Mouse (Mus musculus) forebrain, embryonic 15.5 days (tissue): ENCODE data around the gene Gpr161. TPM values are rescaled to one million over a fixed set of nuclear protein-coding genes. Genes with fewer than 3 reads are reported as not detected.

Source experiments
- ATAC-seq: fragments of 200-750 bp; cut with Nextera tagmentation; replicated peaks from 2 replicates; pipeline ENCODE4 v1.8.0; 2017; ENCODE audit warnings: mild to moderate bottlenecking, moderate TSS enrichment, moderate library complexity
- H3K27ac ChIP-seq: fragments of 300-500 bp; sonication (generic); replicated peaks from 2 replicates; pipeline ENCODE4 v1.5.1; 2015; ENCODE audit warnings: mild to moderate bottlenecking, inconsistent platforms
- H3K27me3 ChIP-seq: fragments of 300-500 bp; sonication (generic); 2 replicates; pipeline ENCODE4 v1.6.1; 2015; ENCODE audit warnings: inconsistent platforms
- H3K36me3 ChIP-seq: fragments of 300-500 bp; sonication (generic); 2 replicates; pipeline ENCODE4 v1.6.1; 2015; ENCODE audit warnings: mild to moderate bottlenecking, inconsistent platforms
- H3K4me1 ChIP-seq: fragments of 300-500 bp; sonication (generic); 2 replicates; pipeline ENCODE4 v1.6.1; 2015; ENCODE audit warnings: inconsistent platforms
- H3K4me2 ChIP-seq: fragments of 300-500 bp; sonication (generic); replicated peaks from 2 replicates; pipeline ENCODE4 v1.6.1; 2015; ENCODE audit warnings: mild to moderate bottlenecking, inconsistent platforms
- H3K4me3 ChIP-seq: fragments of 300-500 bp; sonication (generic); 2 replicates; pipeline ENCODE4 v1.5.1; 2015; ENCODE audit warnings: mild to moderate bottlenecking, inconsistent platforms
- H3K9ac ChIP-seq: fragments of 300-500 bp; sonication (generic); replicated peaks from 2 replicates; pipeline ENCODE4 v1.6.1; 2015; ENCODE audit warnings: mild to moderate bottlenecking, inconsistent platforms
- H3K9me3 ChIP-seq: fragments of 300-500 bp; sonication (generic); 2 replicates; pipeline ENCODE4 v1.6.1; 2016; ENCODE audit warnings: inconsistent platforms
- WGBS: fragments of 180-500 bp; shearing (Covaris S2); methylation state at CpG from one replicate; pipeline ENCODE4 v1.1.7; 2015; ENCODE audit warnings: mixed read lengths; 5-methylcytosine and 5-hydroxymethylcytosine counted together
- polyA plus RNA-seq: library from polyadenylated mRNA; unstranded; fragments of >200 nt; fragmentation: Nextera tagmentation; extraction: Ambion mirVana; gene quantifications from 2 replicates; pipeline ENCODE4 v1.2.1, GENCODE M21; 2015

Gpr161 gene
- polyA plus RNA-seq, 1 experiment from 2014 or later = 4.3 TPM

- peaks cover 48% of the 10 kb centered on the region for H3K4me1 ChIP-seq
- WGBS = 53% methylated on average over 7 of the region's 7 CpGs
- H3K27me3 ChIP-seq = no peaks in the 10 kb centered on the region
- H3K9ac ChIP-seq = peak overlapping the region; percentile 95; the same call in 1 of the 2 replicates
- H3K4me2 ChIP-seq = peak overlapping the region; percentile 75
- no peak for ATAC-seq
- H3K36me3 ChIP-seq = no peaks in the 10 kb centered on the region
- H3K9me3 ChIP-seq = no peaks in the 10 kb centered on the region
- H3K4me3 ChIP-seq = peak overlapping the region; percentile 90
- no peak overlapping the region for H3K27ac ChIP-seq
These were observed 11.5 kb upstream of the Gpr161 start for GRCm38 (mm10) chr1:165284096-165284495.

GRCm38 (mm10) chr1:165288165-165288564, 7.4 kb upstream of the Gpr161 start:
- ATAC-seq = no peak
- H3K4me2 ChIP-seq = no peak overlapping the region
- peaks cover 25% of the 10 kb centered on the region for H3K4me1 ChIP-seq
- H3K4me3 ChIP-seq = no peak overlapping the region
- 86% methylated on average over 9 of the region's 9 CpGs for WGBS
- H3K27ac ChIP-seq = no peak overlapping the region
- peaks cover 2% of the 10 kb centered on the region; the same call in 1 of the 2 replicates for H3K36me3 ChIP-seq
- H3K9me3 ChIP-seq = no peaks in the 10 kb centered on the region
- H3K9ac ChIP-seq = no peak overlapping the region
- H3K27me3 ChIP-seq = no peaks in the 10 kb centered on the region

- no peak overlapping the region for H3K4me2 ChIP-seq
- no peak overlapping the region for H3K9ac ChIP-seq
- no peak for ATAC-seq
- H3K9me3 ChIP-seq = no peaks in the 10 kb centered on the region
- no peaks in the 10 kb centered on the region for H3K27me3 ChIP-seq
- H3K4me3 ChIP-seq = no peak overlapping the region
- H3K36me3 ChIP-seq = peaks cover 8% of the 10 kb centered on the region; the same call in 1 of the 2 replicates
- peaks cover 11% of the 10 kb centered on the region for H3K4me1 ChIP-seq
- H3K27ac ChIP-seq = no peak overlapping the region
- 88% methylated on average over 4 of the region's 4 CpGs for WGBS
These were observed 5.8 kb upstream of the Gpr161 start for GRCm38 (mm10) chr1:165289831-165290230.

- ATAC-seq = no peak
- 89% methylated on average over 6 of the region's 6 CpGs for WGBS
- H3K9me3 ChIP-seq = no peaks in the 10 kb centered on the region
- peaks cover 17% of the 10 kb centered on the region for H3K36me3 ChIP-seq
- H3K4me1 ChIP-seq = no peaks in the 10 kb centered on the region
- no peak overlapping the region for H3K27ac ChIP-seq
- H3K4me3 ChIP-seq = no peak overlapping the region
- H3K27me3 ChIP-seq = no peaks in the 10 kb centered on the region
- H3K9ac ChIP-seq = no peak overlapping the region
- no peak overlapping the region for H3K4me2 ChIP-seq
These were observed 4.0 kb upstream of the Gpr161 start for GRCm38 (mm10) chr1:165291606-165292005.

GRCm38 (mm10) chr1:165301108-165301507, 5.5 kb downstream of the Gpr161 start:
- no peak; the same call in 1 of the 2 replicates for ATAC-seq
- Histone ChIP-seq H3K27me3 (no peaks in the 10 kb centered on the region), H3K9ac (no peak overlapping the region), H3K9me3 (no peaks in the 10 kb centered on the region), H3K4me3 (no peak overlapping the region), H3K27ac (0 out of 2 replicates have a peak overlapping the region, but pooled peaks have one; percentile 33), H3K4me2 (no peak overlapping the region), H3K4me1 (peaks cover 23% of the 10 kb centered on the region), H3K36me3 (peaks cover 2% of the 10 kb centered on the region; the same call in 1 of the 2 replicates)
- 75% methylated on average over 3 of the region's 3 CpGs for WGBS

- Histone ChIP-seq H3K4me1 (peaks cover 23% of the 10 kb centered on the region), H3K27ac (peak overlapping the region; percentile 33; the same call in 1 of the 2 replicates), H3K9me3 (no peaks in the 10 kb centered on the region), H3K4me2 (no peak overlapping the region), H3K4me3 (no peak overlapping the region), H3K9ac (no peak overlapping the region), H3K36me3 (peaks cover 3% of the 10 kb centered on the region), H3K27me3 (no peaks in the 10 kb centered on the region)
- peak; percentile 80 for ATAC-seq
- WGBS = 46% methylated on average over 2 of the region's 2 CpGs
These were observed 6.0 kb downstream of the Gpr161 start for GRCm38 (mm10) chr1:165301567-165301966.

GRCm38 (mm10) chr1:165302455-165303208, 7.0 kb downstream of the Gpr161 start:
- H3K4me1 ChIP-seq = peaks cover 23% of the 10 kb centered on the region
- no peaks in the 10 kb centered on the region for H3K9me3 ChIP-seq
- H3K27ac ChIP-seq = no peak overlapping the region
- H3K27me3 ChIP-seq = no peaks in the 10 kb centered on the region
- ATAC-seq = peak; percentile 64
- H3K4me3 ChIP-seq = no peak overlapping the region
- WGBS = 45% methylated on average over 13 of the region's 13 CpGs
- peaks cover 9% of the 10 kb centered on the region for H3K36me3 ChIP-seq
- no peak overlapping the region for H3K9ac ChIP-seq
- H3K4me2 ChIP-seq = no peak overlapping the region

- H3K9me3 ChIP-seq = no peaks in the 10 kb centered on the region
- H3K4me2 ChIP-seq = no peak overlapping the region
- 77% methylated on average over 6 of the region's 6 CpGs for WGBS
- H3K27ac ChIP-seq = no peak overlapping the region
- H3K9ac ChIP-seq = no peak overlapping the region
- H3K27me3 ChIP-seq = no peaks in the 10 kb centered on the region
- no peak for ATAC-seq
- peaks cover 13% of the 10 kb centered on the region for H3K36me3 ChIP-seq
- peaks cover 23% of the 10 kb centered on the region for H3K4me1 ChIP-seq
- H3K4me3 ChIP-seq = no peak overlapping the region
These were observed 7.6 kb downstream of the Gpr161 start for GRCm38 (mm10) chr1:165303209-165303608.

- ATAC-seq = no peak
- H3K36me3 ChIP-seq = peaks cover 23% of the 10 kb centered on the region
- no peaks in the 10 kb centered on the region for H3K9me3 ChIP-seq
- no peak overlapping the region for H3K9ac ChIP-seq
- whole genome bisulfite sequencing = 95% methylated on average over 7 of the region's 7 CpGs
- no peak overlapping the region for H3K4me3 ChIP-seq
- H3K4me2 ChIP-seq = no peak overlapping the region
- H3K4me1 ChIP-seq = peaks cover 23% of the 10 kb centered on the region
- H3K27me3 ChIP-seq = no peaks in the 10 kb centered on the region
- no peak overlapping the region for H3K27ac ChIP-seq
These were observed 8.8 kb downstream of the Gpr161 start for GRCm38 (mm10) chr1:165304341-165304740.

GRCm38 (mm10) chr1:165308180-165308579, 12.6 kb downstream of the Gpr161 start:
- H3K4me2 ChIP-seq = no peak overlapping the region
- H3K36me3 ChIP-seq = peaks cover 45% of the 10 kb centered on the region
- H3K4me3 ChIP-seq = no peak overlapping the region
- 76% methylated on average over 11 of the region's 11 CpGs for WGBS
- H3K4me1 ChIP-seq = peaks cover 1% of the 10 kb centered on the region; the same call in 1 of the 2 replicates
- H3K27ac ChIP-seq = no peak overlapping the region
- ATAC-seq = no peak
- H3K27me3 ChIP-seq = no peaks in the 10 kb centered on the region
- H3K9me3 ChIP-seq = no peaks in the 10 kb centered on the region
- H3K9ac ChIP-seq = no peak overlapping the region

GRCm38 (mm10) chr1:165316361-165316760, 20.8 kb downstream of the Gpr161 start:
- Histone ChIP-seq H3K4me3 (no peak overlapping the region), H3K4me2 (no peak overlapping the region), H3K27me3 (no peaks in the 10 kb centered on the region), H3K9ac (no peak overlapping the region), H3K36me3 (peaks cover 42% of the 10 kb centered on the region), H3K9me3 (no peaks in the 10 kb centered on the region), H3K27ac (no peak overlapping the region), H3K4me1 (no peaks in the 10 kb centered on the region)
- ATAC-seq = no peak
- 48% methylated on average over 11 of the region's 11 CpGs for WGBS

GRCm38 (mm10) chr1:165320141-165320934, 24.7 kb downstream of the Gpr161 start:
- 43% methylated on average over 10 of the region's 10 CpGs for WGBS

More at GRCm38 (mm10) chr1:165320141-165320934, 24.7 kb downstream of the Gpr161 start:
- peak; percentile 74 for ATAC-seq
- H3K4me2 ChIP-seq = no peak overlapping the region
- H3K4me1 ChIP-seq = no peaks in the 10 kb centered on the region
- no peaks in the 10 kb centered on the region for H3K9me3 ChIP-seq
- no peak overlapping the region for H3K4me3 ChIP-seq
- H3K27ac ChIP-seq = no peak overlapping the region
- peaks cover 54% of the 10 kb centered on the region for H3K36me3 ChIP-seq
- no peak overlapping the region for H3K9ac ChIP-seq
- no peaks in the 10 kb centered on the region for H3K27me3 ChIP-seq
